Mouse (Mus musculus): ENCODE measurements around the gene Ninl. TPM values are rescaled to one million over a fixed set of nuclear protein-coding genes. Genes with fewer than 3 reads are reported as not detected.

Gene Ninl
- polyA plus RNA-seq, 1 experiment = 0.40 TPM

DNA sequence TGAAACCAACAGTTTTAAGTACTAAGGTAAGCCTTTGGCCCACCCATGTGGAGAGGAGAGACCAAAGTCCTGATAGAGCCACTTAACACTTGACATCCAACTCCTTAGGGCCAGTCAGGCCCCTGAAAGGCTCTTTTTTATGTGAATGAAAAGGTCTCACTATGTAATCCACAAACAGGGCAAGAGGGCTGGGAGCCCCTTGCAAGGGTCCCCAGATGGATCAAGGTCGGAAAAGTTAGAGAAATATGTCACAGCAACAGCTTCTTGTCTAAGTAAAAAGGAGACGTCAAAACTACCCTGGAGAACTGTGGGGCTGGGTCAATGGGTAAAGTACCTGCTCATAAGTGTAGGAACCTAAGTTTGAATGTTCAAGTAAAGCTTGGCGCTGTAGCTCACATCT, 74.5 kb downstream of the Ninl start:
- Histone ChIP-seq H3K4me3 (ENCODE audit: control insufficient read depth, insufficient read depth, low read length) (no peak overlapping the region), H3K36me3 (ENCODE audit: control insufficient read depth, insufficient read depth, low read length) (no peaks in the 10 kb centered on the region), H3K4me1 (replicated peaks; ENCODE audit: control insufficient read depth, insufficient read depth, low read length) (no peaks in the 10 kb centered on the region), H3K27me3 (ENCODE audit: control insufficient read depth, insufficient read depth, low read length) (no peaks in the 10 kb centered on the region), H3K27ac (ENCODE audit: control insufficient read depth, insufficient read depth, low read length) (no peak overlapping the region)
- no peak for TF ChIP-seq POLR2A (IDR thresholded peaks at IDR 0.05; ENCODE audit: control insufficient read depth, extremely low read depth, insufficient read depth, low read length, poor library complexity)
- no peak for TF ChIP-seq CTCF (IDR thresholded peaks at IDR 0.05; ENCODE audit: borderline replicate concordance, control insufficient read depth, extremely low read depth, insufficient read depth, low read length, poor library complexity)
- 97% methylated on average over 3 of the region's 3 CpGs for WGBS
- DNase-seq = no peak

DNA sequence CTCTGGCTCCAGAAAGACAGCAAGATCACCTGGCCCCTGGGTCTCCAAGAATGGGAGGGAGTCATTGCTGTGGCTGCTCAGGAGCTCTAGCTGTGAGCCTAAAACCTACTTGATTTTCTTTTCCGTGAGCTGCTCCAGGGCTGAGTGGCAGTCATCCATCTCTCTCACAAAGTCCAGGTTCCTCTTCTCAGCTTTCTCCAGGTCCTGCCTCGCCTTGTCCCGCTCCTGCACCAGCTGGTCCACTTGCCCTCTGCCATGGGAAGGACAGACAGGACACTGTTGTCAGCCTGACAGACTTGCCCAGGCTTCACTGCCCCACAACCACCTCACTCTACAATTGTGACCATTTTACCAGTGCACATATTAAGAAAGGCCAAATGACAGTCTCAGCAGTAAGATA, 75.9 kb downstream of the Ninl start:
- H3K27ac ChIP-seq (ENCODE audit: control insufficient read depth, insufficient read depth, low read length) = no peak overlapping the region
- H3K36me3 ChIP-seq (ENCODE audit: control insufficient read depth, insufficient read depth, low read length) = no peaks in the 10 kb centered on the region
- H3K4me3 ChIP-seq (ENCODE audit: control insufficient read depth, insufficient read depth, low read length) = no peak overlapping the region
- H3K4me1 ChIP-seq (replicated peaks; ENCODE audit: control insufficient read depth, insufficient read depth, low read length) = no peaks in the 10 kb centered on the region
- no peak for TF ChIP-seq CTCF (IDR thresholded peaks at IDR 0.05; ENCODE audit: borderline replicate concordance, control insufficient read depth, extremely low read depth, insufficient read depth, low read length, poor library complexity)
- TF ChIP-seq POLR2A (IDR thresholded peaks at IDR 0.05; ENCODE audit: control insufficient read depth, extremely low read depth, insufficient read depth, low read length, poor library complexity) = no peak
- WGBS = 94% methylated on average over 3 of the region's 3 CpGs
- DNase-seq = no peak
- H3K27me3 ChIP-seq (ENCODE audit: control insufficient read depth, insufficient read depth, low read length) = no peaks in the 10 kb centered on the region

DNA sequence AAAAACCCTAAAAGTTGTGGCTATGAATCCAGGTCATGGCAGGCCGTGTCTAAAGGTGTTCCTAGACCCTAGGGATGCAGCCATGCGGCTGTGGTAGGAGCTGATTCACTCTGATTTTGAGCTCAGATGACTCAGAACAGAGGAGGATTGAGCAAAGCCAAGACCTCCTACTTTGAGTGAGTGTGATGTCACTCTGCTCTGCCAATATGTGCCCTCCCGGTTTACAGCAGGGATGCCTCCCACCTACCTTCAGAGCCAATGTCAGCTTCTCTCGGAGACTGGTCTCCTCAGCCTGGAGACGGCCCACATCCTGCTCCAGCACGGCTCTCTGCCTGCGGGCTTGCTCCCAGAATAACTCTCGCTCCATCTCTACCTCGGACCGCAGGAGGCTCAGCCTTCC, 79.7 kb downstream of the Ninl start:
- TF ChIP-seq POLR2A (IDR thresholded peaks at IDR 0.05; ENCODE audit: control insufficient read depth, extremely low read depth, insufficient read depth, low read length, poor library complexity) = no peak
- Histone ChIP-seq H3K4me1 (replicated peaks; ENCODE audit: control insufficient read depth, insufficient read depth, low read length) (no peaks in the 10 kb centered on the region), H3K4me3 (ENCODE audit: control insufficient read depth, insufficient read depth, low read length) (no peak overlapping the region), H3K27ac (ENCODE audit: control insufficient read depth, insufficient read depth, low read length) (no peak overlapping the region), H3K36me3 (ENCODE audit: control insufficient read depth, insufficient read depth, low read length) (no peaks in the 10 kb centered on the region), H3K27me3 (ENCODE audit: control insufficient read depth, insufficient read depth, low read length) (no peaks in the 10 kb centered on the region)
- 96% methylated on average over 10 of the region's 10 CpGs for WGBS
- no peak for DNase-seq

DNA sequence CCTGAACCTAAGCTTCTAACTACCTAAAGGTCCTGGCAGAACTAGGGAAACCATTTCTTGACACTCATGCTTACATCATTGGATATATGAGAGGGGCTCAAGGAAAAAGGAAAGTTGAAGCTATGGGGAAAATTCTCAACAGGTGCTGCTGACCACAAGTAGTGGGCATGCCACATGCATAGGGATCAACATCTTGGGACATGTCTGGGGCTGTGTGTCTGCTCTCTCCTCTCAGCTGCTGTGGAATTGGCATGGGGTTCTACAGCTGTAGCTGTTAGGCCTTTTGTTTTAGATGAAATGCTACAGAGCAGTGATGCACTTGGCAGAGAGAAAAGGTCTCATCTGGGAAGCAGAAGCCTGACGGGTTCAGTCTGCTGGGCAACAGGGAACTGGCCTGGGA, 83.3 kb downstream of the Ninl start:
- 90% methylated on average over 1 of the region's 1 CpGs for WGBS
- TF ChIP-seq CTCF (IDR thresholded peaks at IDR 0.05; ENCODE audit: borderline replicate concordance, control insufficient read depth, extremely low read depth, insufficient read depth, low read length, poor library complexity) = no peak
- TF ChIP-seq POLR2A (IDR thresholded peaks at IDR 0.05; ENCODE audit: control insufficient read depth, extremely low read depth, insufficient read depth, low read length, poor library complexity) = no peak
- Histone ChIP-seq H3K4me1 (replicated peaks; ENCODE audit: control insufficient read depth, insufficient read depth, low read length) (no peaks in the 10 kb centered on the region), H3K27ac (ENCODE audit: control insufficient read depth, insufficient read depth, low read length) (no peak overlapping the region), H3K36me3 (ENCODE audit: control insufficient read depth, insufficient read depth, low read length) (no peaks in the 10 kb centered on the region), H3K27me3 (ENCODE audit: control insufficient read depth, insufficient read depth, low read length) (no peaks in the 10 kb centered on the region), H3K4me3 (ENCODE audit: control insufficient read depth, insufficient read depth, low read length) (no peak overlapping the region)
- no peak for DNase-seq

DNA sequence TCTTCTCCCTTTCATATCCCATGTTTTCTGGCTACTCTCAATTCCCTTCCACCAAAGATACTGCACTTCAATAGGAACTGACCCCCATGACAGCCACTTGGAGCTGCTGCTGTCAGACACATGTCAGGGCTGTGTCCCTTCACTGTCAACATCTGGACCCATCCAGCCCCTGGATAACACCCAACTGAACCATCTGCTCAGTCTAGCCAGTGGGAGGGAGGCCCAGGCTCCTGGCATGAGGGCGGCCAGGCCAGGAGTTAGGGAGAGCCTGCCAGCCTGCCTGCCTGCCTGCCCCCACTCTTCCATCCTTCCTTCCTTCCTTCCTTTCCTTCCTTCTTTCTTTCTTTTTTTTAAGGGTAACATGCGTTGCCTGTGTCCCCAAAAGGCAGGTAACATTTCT, 88.0 kb downstream of the Ninl start:
- Histone ChIP-seq H3K4me1 (replicated peaks; ENCODE audit: control insufficient read depth, insufficient read depth, low read length) (no peaks in the 10 kb centered on the region), H3K27ac (ENCODE audit: control insufficient read depth, insufficient read depth, low read length) (no peak overlapping the region), H3K27me3 (ENCODE audit: control insufficient read depth, insufficient read depth, low read length) (no peaks in the 10 kb centered on the region), H3K36me3 (ENCODE audit: control insufficient read depth, insufficient read depth, low read length) (no peaks in the 10 kb centered on the region), H3K4me3 (ENCODE audit: control insufficient read depth, insufficient read depth, low read length) (no peak overlapping the region)
- TF ChIP-seq POLR2A (IDR thresholded peaks at IDR 0.05; ENCODE audit: control insufficient read depth, extremely low read depth, insufficient read depth, low read length, poor library complexity) (no peak), CTCF (IDR thresholded peaks at IDR 0.05; ENCODE audit: borderline replicate concordance, control insufficient read depth, extremely low read depth, insufficient read depth, low read length, poor library complexity) (no peak)
- WGBS = 82% methylated on average over 2 of the region's 2 CpGs
- DNase-seq = no peak

DNA sequence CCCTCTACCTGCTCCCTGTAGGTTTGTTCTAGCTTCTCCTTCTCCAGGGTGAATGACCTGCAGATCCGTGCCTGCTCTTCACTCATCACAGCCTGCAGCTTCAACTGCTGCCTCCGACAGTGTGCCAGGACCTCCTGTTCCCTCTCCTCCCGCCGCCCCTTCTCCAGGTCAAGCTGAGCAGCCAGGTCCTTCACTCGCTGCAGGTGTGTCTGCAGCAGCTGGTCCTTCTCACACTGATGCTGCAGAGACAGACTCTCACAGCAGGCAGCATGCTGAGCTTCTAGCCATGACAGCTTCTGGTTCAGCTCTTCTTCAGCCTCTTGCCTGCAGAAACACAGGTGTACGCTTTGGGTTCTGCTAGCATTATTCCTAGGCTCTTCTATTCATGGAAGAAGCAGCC, 89.1 kb downstream of the Ninl start:
- no peaks in the 10 kb centered on the region for H3K4me1 ChIP-seq (replicated peaks; ENCODE audit: control insufficient read depth, insufficient read depth, low read length)
- TF ChIP-seq CTCF (IDR thresholded peaks at IDR 0.05; ENCODE audit: borderline replicate concordance, control insufficient read depth, extremely low read depth, insufficient read depth, low read length, poor library complexity) (no peak), POLR2A (IDR thresholded peaks at IDR 0.05; ENCODE audit: control insufficient read depth, extremely low read depth, insufficient read depth, low read length, poor library complexity) (no peak)
- DNase-seq = no peak
- no peak overlapping the region for H3K4me3 ChIP-seq (ENCODE audit: control insufficient read depth, insufficient read depth, low read length)
- no peaks in the 10 kb centered on the region for H3K36me3 ChIP-seq (ENCODE audit: control insufficient read depth, insufficient read depth, low read length)
- H3K27me3 ChIP-seq (ENCODE audit: control insufficient read depth, insufficient read depth, low read length) = no peaks in the 10 kb centered on the region
- 93% methylated on average over 6 of the region's 6 CpGs for WGBS
- H3K27ac ChIP-seq (ENCODE audit: control insufficient read depth, insufficient read depth, low read length) = no peak overlapping the region

DNA sequence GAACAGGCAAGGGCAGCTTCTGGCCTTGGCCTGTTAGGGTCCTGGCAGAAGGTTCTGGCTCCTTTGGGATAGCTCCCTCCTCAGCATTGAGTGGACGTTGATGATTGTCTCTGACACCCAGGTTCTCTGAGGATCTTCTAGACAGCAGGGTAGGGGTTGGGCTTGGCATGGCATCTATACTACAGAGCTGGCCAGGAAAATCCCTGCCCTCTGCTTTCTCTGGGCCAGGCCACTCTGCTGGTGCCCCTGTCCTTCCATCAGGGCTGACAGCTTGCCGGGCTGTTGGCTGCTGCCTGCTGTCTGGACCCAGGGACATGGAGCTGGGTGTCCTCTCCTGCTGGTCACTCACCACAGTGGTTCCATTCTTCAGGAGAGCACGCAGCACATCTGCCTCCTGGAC, 89.5 kb downstream of the Ninl start:
- Histone ChIP-seq H3K27me3 (ENCODE audit: control insufficient read depth, insufficient read depth, low read length) (no peaks in the 10 kb centered on the region), H3K27ac (ENCODE audit: control insufficient read depth, insufficient read depth, low read length) (no peak overlapping the region), H3K4me3 (ENCODE audit: control insufficient read depth, insufficient read depth, low read length) (no peak overlapping the region), H3K36me3 (ENCODE audit: control insufficient read depth, insufficient read depth, low read length) (no peaks in the 10 kb centered on the region), H3K4me1 (replicated peaks; ENCODE audit: control insufficient read depth, insufficient read depth, low read length) (no peaks in the 10 kb centered on the region)
- 97% methylated on average over 3 of the region's 3 CpGs for WGBS
- TF ChIP-seq CTCF (IDR thresholded peaks at IDR 0.05; ENCODE audit: borderline replicate concordance, control insufficient read depth, extremely low read depth, insufficient read depth, low read length, poor library complexity) (no peak), POLR2A (IDR thresholded peaks at IDR 0.05; ENCODE audit: control insufficient read depth, extremely low read depth, insufficient read depth, low read length, poor library complexity) (no peak)
- no peak for DNase-seq
